Mouse (Mus musculus): Measurements from ENCODE around the gene Grid2. TPM values are rescaled to one million over a fixed set of nuclear protein-coding genes. Genes with fewer than 3 reads are reported as not detected.
A peak's percentile ranks its signal among the peaks of the same experiment; 100 is the strongest.

Grid2 gene
- polyA plus RNA-seq (2014; fragmentation: Nextera tagmentation; extraction: Ambion mirVana) = 2.1 and 2.4 TPM in 2 replicates

DNA sequence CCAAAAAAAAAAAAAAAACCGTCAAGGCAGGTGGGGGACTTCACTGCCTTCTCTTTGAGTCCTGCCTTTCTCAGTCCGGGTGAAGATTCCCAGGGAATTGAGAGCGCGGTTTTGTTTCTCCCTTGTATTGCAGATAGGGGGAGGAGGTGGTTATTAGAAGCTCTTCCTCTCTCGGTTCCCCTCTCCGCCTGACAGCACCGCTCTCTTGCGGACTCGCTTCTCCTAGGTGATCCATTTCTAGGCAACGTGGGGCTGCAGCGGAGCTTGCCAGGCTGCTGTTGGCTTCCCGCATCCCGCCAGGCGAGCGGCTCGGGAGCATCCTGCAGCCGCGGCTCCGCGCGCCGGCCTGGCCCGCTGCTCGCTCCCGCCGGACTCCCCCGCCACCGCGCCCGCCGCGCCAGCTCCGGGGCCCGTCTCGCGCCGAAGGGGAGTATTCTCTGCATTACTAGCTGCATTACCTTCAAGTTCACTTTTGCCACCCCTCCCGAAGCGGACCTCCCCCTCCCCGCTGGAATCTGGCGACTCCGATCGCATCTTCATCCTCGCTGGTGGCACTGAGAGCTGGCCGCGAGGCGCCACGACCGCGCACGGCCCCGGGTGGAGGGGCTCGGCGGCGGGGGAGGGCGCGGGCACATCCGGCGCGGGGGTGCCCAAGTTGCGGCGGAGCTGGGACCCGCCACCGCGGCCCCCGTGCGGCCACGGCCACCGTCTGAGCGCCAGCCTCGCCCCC, at the start of gene Grid2:
Gene Grid2, plus strand, starts transcription at position 51 of the 730 bp plus-strand sequence.
- Histone ChIP-seq H3K36me3 (ENCODE audit: control insufficient read depth, insufficient read depth, low read length) (no peaks in the 10 kb centered on the region), H3K27me3 (replicated peaks; ENCODE audit: control insufficient read depth, insufficient read depth, low read length) (peaks cover 48% of the 10 kb centered on the region), H3K4me1 (ENCODE audit: control insufficient read depth, insufficient read depth, low read length) (peaks cover 4% of the 10 kb centered on the region; the same call in 1 of the 2 replicates), H3K4me3 (ENCODE audit: low read depth, low read length) (peak within 1 kb of the TSS; percentile 68), H3K4me2 (ENCODE audit: low read depth, low read length) (peak within 1 kb of the TSS; percentile 96), H3K9ac (ENCODE audit: low read depth, low read length) (peak within 1 kb of the TSS; percentile 65), H3K9me3 (ENCODE audit: control insufficient read depth, low read length) (no peaks in the 10 kb centered on the region), H3K27ac (replicated peaks; ENCODE audit: low read depth, low read length) (no peak within 1 kb of the TSS)
- DNase-seq (ENCODE audit: low spot score) = peak; percentile 65
- ATAC-seq (ENCODE audit: low read depth) = peak; percentile 58
- under 1% methylated on average over 41 of the region's 71 CpGs for WGBS

DNA sequence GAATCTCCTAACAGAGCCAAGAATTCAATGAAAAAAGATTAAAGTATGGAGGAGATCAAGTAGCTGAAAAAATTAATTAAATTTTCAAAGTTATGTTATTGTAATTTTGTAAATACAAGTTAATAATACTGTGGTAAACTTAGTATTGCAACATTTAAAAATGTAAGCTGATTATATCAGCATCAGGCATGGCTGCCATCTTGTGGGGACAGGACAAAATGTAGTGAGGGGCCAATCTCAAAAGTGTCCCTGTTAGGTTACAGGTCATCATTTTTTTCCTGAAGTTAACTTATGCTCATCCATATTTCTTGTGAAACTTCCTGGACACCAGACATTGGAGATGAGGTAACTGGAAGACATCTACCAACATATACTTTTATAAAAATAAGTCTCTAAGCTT, 4.9 kb upstream of the Grid2 start:
- H3K4me2 ChIP-seq (ENCODE audit: low read depth, low read length) = no peak overlapping the region
- H3K9me3 ChIP-seq (ENCODE audit: control insufficient read depth, low read length) = no peaks in the 10 kb centered on the region
- DNase-seq (ENCODE audit: low spot score) (no peak), ATAC-seq (ENCODE audit: low read depth) (no peak)
- H3K4me3 ChIP-seq (ENCODE audit: low read depth, low read length) = no peak overlapping the region
- no peaks in the 10 kb centered on the region for H3K36me3 ChIP-seq (ENCODE audit: control insufficient read depth, insufficient read depth, low read length)
- no peak overlapping the region for H3K9ac ChIP-seq (ENCODE audit: low read depth, low read length)
- H3K4me1 ChIP-seq (ENCODE audit: control insufficient read depth, insufficient read depth, low read length) = no peaks in the 10 kb centered on the region
- H3K27me3 ChIP-seq (replicated peaks; ENCODE audit: control insufficient read depth, insufficient read depth, low read length) = peaks cover 18% of the 10 kb centered on the region; the same call in 1 of the 2 replicates
- H3K27ac ChIP-seq (replicated peaks; ENCODE audit: low read depth, low read length) = no peak overlapping the region

DNA sequence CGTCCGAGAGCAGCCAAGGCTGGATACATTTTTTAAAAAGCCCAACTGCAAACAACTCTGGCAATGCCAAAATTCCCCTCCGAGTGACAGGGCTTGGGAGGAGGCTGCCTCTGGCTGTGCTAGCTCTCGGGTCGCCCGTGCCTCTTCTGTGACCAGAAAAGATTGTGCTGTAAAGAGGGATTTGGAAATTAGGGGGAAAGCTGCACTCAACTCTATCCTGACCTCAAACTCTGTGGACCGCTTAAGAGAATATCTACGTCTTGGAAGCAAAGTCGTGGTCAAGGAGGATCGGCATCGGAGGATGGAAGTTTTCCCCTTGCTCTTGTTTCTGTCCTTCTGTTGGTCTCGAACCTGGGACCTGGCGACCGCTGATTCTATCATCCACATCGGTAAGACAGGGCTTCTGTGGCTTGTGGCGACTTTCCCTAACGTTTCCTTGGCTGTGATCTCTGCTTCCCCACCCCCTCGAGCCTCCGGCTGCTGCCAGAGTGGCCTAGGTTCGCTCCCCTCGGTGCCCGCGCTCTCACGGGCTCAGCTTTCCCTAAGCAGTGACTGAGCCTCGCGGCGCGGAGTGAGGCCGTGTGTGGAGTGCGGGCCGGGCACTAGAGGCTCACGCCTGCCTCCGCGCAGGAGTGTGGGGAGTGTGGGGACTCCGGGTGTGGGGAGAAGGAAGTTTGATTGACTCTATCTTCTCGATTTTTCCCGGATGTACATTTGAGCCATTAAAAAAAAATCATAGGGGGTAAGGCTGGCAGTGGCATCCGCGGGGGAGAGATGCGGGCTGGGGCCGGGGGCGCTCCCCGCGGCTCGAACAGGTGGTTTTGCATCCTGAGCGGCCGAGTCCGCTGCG, 1.1 kb downstream of the Grid2 start:
- WGBS = under 1% methylated on average over 43 of the region's 49 CpGs
- peak; percentile 51 for DNase-seq (ENCODE audit: low spot score)
- no peaks in the 10 kb centered on the region for H3K36me3 ChIP-seq (ENCODE audit: control insufficient read depth, insufficient read depth, low read length)
- H3K27ac ChIP-seq (replicated peaks; ENCODE audit: low read depth, low read length) = no peak overlapping the region
- peaks cover 48% of the 10 kb centered on the region for H3K27me3 ChIP-seq (replicated peaks; ENCODE audit: control insufficient read depth, insufficient read depth, low read length)
- peak overlapping the region; percentile 96 for H3K4me2 ChIP-seq (ENCODE audit: low read depth, low read length)
- no peaks in the 10 kb centered on the region for H3K9me3 ChIP-seq (ENCODE audit: control insufficient read depth, low read length)
- H3K4me3 ChIP-seq (ENCODE audit: low read depth, low read length) = peak overlapping the region; percentile 68
- peak; percentile 78 for ATAC-seq (ENCODE audit: low read depth)
- peak overlapping the region; percentile 65 for H3K9ac ChIP-seq (ENCODE audit: low read depth, low read length)
- H3K4me1 ChIP-seq (ENCODE audit: control insufficient read depth, insufficient read depth, low read length) = peaks cover 4% of the 10 kb centered on the region; the same call in 1 of the 2 replicates

DNA sequence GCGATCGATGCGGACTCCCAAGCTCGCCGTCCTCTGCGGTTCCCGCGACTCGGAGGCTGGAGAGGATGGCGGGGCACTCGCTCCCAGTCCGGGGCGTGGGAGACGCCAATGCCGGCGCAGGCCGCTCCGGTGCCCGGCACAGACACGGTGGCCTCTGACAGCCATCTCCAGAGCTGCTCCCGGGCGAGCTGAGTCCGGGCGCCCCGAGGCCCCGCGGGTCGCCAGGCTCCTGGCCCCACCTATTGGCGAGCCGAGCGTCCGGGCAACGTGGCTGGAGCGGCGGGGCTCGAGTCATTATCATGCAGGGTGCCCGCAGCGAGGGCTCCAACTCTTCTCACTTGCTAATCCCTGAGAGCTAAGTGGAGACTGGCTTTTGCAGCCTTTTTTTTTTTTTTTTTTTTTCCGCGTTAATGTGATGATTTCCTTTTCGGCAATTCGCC, 1.8 kb downstream of the Grid2 start:
- WGBS = 0% methylated on average over 32 of the region's 42 CpGs
- H3K27me3 ChIP-seq (replicated peaks; ENCODE audit: control insufficient read depth, insufficient read depth, low read length) = peaks cover 48% of the 10 kb centered on the region
- ATAC-seq (ENCODE audit: low read depth) = peak; percentile 45

DNA sequence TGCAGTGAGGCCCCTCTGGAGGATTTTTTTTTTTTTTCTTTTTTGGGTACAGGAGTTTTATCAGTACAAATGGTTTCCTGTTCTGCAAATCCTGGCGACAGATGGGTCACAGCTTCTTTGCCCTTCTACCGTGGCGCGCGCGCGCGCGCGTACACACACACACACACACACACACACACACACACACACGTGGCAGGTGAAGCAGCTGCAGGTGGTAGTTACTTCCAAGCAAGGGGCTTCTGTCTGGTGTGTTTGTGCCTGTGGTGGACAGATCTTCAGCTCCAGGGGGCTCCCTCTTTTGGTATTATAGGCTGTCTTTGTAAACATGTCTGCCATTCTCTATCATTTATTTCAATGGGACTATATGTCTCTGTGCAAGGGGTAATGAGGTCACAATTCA, 2.2 kb downstream of the Grid2 start:
- Histone ChIP-seq H3K9me3 (ENCODE audit: control insufficient read depth, low read length) (no peaks in the 10 kb centered on the region), H3K27me3 (replicated peaks; ENCODE audit: control insufficient read depth, insufficient read depth, low read length) (peaks cover 48% of the 10 kb centered on the region), H3K36me3 (ENCODE audit: control insufficient read depth, insufficient read depth, low read length) (no peaks in the 10 kb centered on the region), H3K4me2 (ENCODE audit: low read depth, low read length) (peak overlapping the region; percentile 96), H3K4me3 (ENCODE audit: low read depth, low read length) (peak overlapping the region; percentile 68), H3K4me1 (ENCODE audit: control insufficient read depth, insufficient read depth, low read length) (peaks cover 4% of the 10 kb centered on the region; the same call in 1 of the 2 replicates), H3K27ac (replicated peaks; ENCODE audit: low read depth, low read length) (no peak overlapping the region), H3K9ac (ENCODE audit: low read depth, low read length) (peak overlapping the region; percentile 58)
- DNase-seq (ENCODE audit: low spot score) (peak; percentile 4), ATAC-seq (ENCODE audit: low read depth) (no peak)
- WGBS = 1% methylated on average over 11 of the region's 11 CpGs

More for the DNA sequence above, 1.8 kb downstream of the Grid2 start:
- Histone ChIP-seq H3K4me2 (ENCODE audit: low read depth, low read length) (peak overlapping the region; percentile 96), H3K4me1 (ENCODE audit: control insufficient read depth, insufficient read depth, low read length) (peaks cover 4% of the 10 kb centered on the region; the same call in 1 of the 2 replicates), H3K27ac (replicated peaks; ENCODE audit: low read depth, low read length) (no peak overlapping the region), H3K9ac (ENCODE audit: low read depth, low read length) (peak overlapping the region; percentile 58), H3K4me3 (ENCODE audit: low read depth, low read length) (peak overlapping the region; percentile 68), H3K36me3 (ENCODE audit: control insufficient read depth, insufficient read depth, low read length) (no peaks in the 10 kb centered on the region), H3K9me3 (ENCODE audit: control insufficient read depth, low read length) (no peaks in the 10 kb centered on the region)
- DNase-seq (ENCODE audit: low spot score) = peak; percentile 44

DNA sequence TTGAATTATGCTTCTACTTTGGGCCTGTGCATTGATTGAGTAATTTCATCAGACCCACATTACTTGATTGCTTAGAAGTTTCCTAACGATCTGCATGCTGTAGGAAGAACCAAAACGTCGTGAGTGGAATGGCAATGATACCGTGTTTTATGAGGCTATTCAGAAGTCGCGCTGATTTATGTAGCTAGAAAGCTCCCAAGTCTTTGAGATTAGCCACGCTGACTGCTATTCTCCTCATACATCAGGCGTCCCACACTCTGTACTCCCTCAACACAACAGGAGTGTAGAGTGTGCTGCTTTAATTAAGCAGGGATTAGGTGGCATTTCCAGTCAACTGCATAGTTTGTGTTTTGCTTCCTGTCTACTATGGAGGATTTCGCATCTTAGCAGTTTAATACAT, 4.1 kb downstream of the Grid2 start:
- no peak overlapping the region for H3K27ac ChIP-seq (replicated peaks; ENCODE audit: low read depth, low read length)
- no peaks in the 10 kb centered on the region for H3K36me3 ChIP-seq (ENCODE audit: control insufficient read depth, insufficient read depth, low read length)
- no peak overlapping the region for H3K4me2 ChIP-seq (ENCODE audit: low read depth, low read length)
- H3K9ac ChIP-seq (ENCODE audit: low read depth, low read length) = no peak overlapping the region
- DNase-seq (ENCODE audit: low spot score) (no peak), ATAC-seq (ENCODE audit: low read depth) (no peak)
- H3K27me3 ChIP-seq (replicated peaks; ENCODE audit: control insufficient read depth, insufficient read depth, low read length) = peaks cover 39% of the 10 kb centered on the region
- WGBS = 65% methylated on average over 9 of the region's 9 CpGs
- no peak overlapping the region for H3K4me3 ChIP-seq (ENCODE audit: low read depth, low read length)
- peaks cover 4% of the 10 kb centered on the region; the same call in 1 of the 2 replicates for H3K4me1 ChIP-seq (ENCODE audit: control insufficient read depth, insufficient read depth, low read length)
- H3K9me3 ChIP-seq (ENCODE audit: control insufficient read depth, low read length) = no peaks in the 10 kb centered on the region

DNA sequence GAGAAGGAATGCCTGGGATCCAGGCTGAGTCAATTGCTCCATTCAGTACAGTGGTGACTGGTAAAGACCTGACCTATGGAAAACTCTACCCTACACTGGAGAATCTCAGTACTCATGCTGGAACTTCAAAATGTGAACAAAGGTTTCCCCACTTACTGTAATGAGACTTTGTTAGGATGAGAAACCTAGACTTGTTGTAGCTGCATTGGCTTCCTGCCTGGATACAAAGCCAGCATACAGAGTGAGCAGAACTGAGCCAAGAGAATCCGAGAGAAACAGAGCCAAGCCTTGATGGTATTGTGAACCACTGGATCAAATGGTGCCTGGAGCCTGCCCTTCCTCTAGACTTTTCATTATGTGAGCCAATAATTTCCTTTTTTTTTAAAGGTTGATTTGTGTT, 28.7 kb downstream of the Grid2 start:
- Histone ChIP-seq H3K4me2 (ENCODE audit: low read depth, low read length) (no peak overlapping the region), H3K9ac (ENCODE audit: low read depth, low read length) (no peak overlapping the region), H3K4me3 (ENCODE audit: low read depth, low read length) (no peak overlapping the region), H3K27me3 (replicated peaks; ENCODE audit: control insufficient read depth, insufficient read depth, low read length) (no peaks in the 10 kb centered on the region), H3K9me3 (ENCODE audit: control insufficient read depth, low read length) (no peaks in the 10 kb centered on the region), H3K36me3 (ENCODE audit: control insufficient read depth, insufficient read depth, low read length) (no peaks in the 10 kb centered on the region), H3K27ac (replicated peaks; ENCODE audit: low read depth, low read length) (no peak overlapping the region), H3K4me1 (ENCODE audit: control insufficient read depth, insufficient read depth, low read length) (no peaks in the 10 kb centered on the region)
- DNase-seq (ENCODE audit: low spot score) = peak; percentile 41
- 64% methylated on average over 1 of the region's 1 CpGs for WGBS
- no peak for ATAC-seq (ENCODE audit: low read depth)

DNA sequence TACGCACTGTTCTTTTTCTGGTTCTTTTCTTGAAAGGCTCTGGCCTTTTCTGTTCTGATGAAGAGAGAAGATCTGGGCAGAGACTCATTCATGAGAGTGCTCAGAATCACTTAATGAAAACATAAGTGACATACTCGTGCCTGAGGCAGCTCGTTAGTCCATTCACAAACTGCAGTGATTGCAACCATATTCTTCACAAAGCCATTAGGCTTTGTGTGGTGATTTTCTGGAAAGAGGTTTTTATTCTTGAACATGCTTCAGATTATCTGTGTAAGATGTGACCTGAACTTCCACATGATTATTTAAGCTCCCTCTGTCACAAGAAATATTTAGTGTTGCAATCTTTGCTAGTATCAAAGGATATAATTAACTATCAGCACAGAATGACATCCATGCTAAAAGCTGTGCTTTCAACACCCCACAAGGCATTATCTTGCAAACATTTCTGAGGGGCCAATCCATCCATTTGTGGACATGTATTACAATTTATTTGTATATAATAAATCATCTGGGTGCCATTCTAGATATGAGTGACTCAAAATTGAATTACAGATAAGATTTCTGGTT, 86.8 kb downstream of the Grid2 start:
- H3K4me3 ChIP-seq (ENCODE audit: low read depth, low read length) = no peak overlapping the region
- no peak for ATAC-seq (ENCODE audit: low read depth)
- no peak overlapping the region for H3K4me2 ChIP-seq (ENCODE audit: low read depth, low read length)
- WGBS = 60% methylated on average over 3 of the region's 3 CpGs
- no peak overlapping the region for H3K9ac ChIP-seq (ENCODE audit: low read depth, low read length)
- DNase-seq (ENCODE audit: low spot score) = no peak
- H3K27ac ChIP-seq (replicated peaks; ENCODE audit: low read depth, low read length) = no peak overlapping the region
- no peaks in the 10 kb centered on the region for H3K9me3 ChIP-seq (ENCODE audit: control insufficient read depth, low read length)
- no peaks in the 10 kb centered on the region for H3K27me3 ChIP-seq (replicated peaks; ENCODE audit: control insufficient read depth, insufficient read depth, low read length)
- H3K4me1 ChIP-seq (ENCODE audit: control insufficient read depth, insufficient read depth, low read length) = no peaks in the 10 kb centered on the region
- H3K36me3 ChIP-seq (ENCODE audit: control insufficient read depth, insufficient read depth, low read length) = no peaks in the 10 kb centered on the region
